Mouse (Mus musculus): ENCODE data around the gene Fmod. TPM values are rescaled to one million over a fixed set of nuclear protein-coding genes. Genes with fewer than 3 reads are reported as not detected.

The Fmod gene
- polyA plus RNA-seq, 1 experiment, result 13.7 TPM

DNA sequence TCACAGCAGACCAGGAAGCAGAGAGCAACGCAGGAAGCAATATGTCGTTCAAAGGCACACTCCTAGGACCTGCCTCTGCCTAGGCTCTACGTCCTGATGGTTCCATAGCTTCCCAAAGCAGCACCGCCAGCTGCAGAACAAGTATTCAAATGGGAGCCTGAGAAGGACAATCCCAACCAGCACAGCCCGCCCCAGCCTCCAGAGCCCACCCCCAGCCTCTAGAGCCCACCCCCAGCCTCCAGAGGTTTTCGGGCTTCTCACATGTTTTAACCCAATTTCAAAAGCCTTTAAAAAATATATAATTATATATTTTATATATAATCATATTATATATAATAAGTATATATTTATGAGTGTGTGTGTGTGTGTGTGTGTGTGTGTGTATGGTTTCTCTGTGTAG is 12.5 kb downstream of the Fmod start:
- no peaks in the 10 kb centered on the region for H3K4me1 ChIP-seq (ENCODE audit: control insufficient read depth, insufficient read depth, low read length)
- H3K27ac ChIP-seq (ENCODE audit: insufficient read depth, low read length), result no peak overlapping the region
- no peak overlapping the region for H3K4me3 ChIP-seq (ENCODE audit: insufficient read depth, low read length)
- TF ChIP-seq CTCF (IDR thresholded peaks at IDR 0.05; ENCODE audit: extremely low read depth, insufficient read depth, low read length), result no peak
- TF ChIP-seq POLR2A (IDR thresholded peaks at IDR 0.05; ENCODE audit: extremely low read depth, insufficient read depth, low read length), result no peak

- H3K4me3 ChIP-seq (ENCODE audit: insufficient read depth, low read length), result no peak overlapping the region
- no peak overlapping the region for H3K27ac ChIP-seq (ENCODE audit: insufficient read depth, low read length)
- no peaks in the 10 kb centered on the region for H3K4me1 ChIP-seq (ENCODE audit: control insufficient read depth, insufficient read depth, low read length)
- peak; percentile 95 for TF ChIP-seq CTCF (IDR thresholded peaks at IDR 0.05; ENCODE audit: extremely low read depth, insufficient read depth, low read length)
- TF ChIP-seq POLR2A (IDR thresholded peaks at IDR 0.05; ENCODE audit: extremely low read depth, insufficient read depth, low read length), result no peak
These were observed 16.2 kb downstream of the Fmod start for GRCm38 (mm10) chr1:134053207-134053606.

DNA sequence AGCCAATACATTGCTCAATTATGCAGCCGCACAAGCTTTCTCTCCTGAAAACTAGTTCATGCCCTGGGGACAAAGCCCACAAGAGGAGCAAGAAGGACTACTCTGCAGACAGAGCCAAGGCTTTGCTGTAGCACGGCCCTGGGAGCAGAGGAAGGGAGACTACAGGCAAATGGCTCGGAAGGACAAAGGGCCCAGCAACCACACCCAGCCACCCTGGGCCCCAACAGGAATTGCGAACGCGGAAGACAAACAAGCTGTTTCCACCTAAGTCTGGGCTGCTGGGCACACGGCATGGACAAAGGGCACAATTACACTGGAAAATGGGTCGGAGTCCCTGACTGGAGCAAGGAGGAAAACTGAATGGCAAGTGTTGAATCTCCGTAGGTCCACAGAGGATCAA is 18.0 kb downstream of the Fmod start:
- Histone ChIP-seq H3K27ac (ENCODE audit: insufficient read depth, low read length) (no peak overlapping the region), H3K4me3 (ENCODE audit: insufficient read depth, low read length) (no peak overlapping the region), H3K4me1 (ENCODE audit: control insufficient read depth, insufficient read depth, low read length) (no peaks in the 10 kb centered on the region; the same call in 1 of the 2 replicates)
- TF ChIP-seq POLR2A (IDR thresholded peaks at IDR 0.05; ENCODE audit: extremely low read depth, insufficient read depth, low read length) (no peak), CTCF (IDR thresholded peaks at IDR 0.05; ENCODE audit: extremely low read depth, insufficient read depth, low read length) (no peak)

DNA sequence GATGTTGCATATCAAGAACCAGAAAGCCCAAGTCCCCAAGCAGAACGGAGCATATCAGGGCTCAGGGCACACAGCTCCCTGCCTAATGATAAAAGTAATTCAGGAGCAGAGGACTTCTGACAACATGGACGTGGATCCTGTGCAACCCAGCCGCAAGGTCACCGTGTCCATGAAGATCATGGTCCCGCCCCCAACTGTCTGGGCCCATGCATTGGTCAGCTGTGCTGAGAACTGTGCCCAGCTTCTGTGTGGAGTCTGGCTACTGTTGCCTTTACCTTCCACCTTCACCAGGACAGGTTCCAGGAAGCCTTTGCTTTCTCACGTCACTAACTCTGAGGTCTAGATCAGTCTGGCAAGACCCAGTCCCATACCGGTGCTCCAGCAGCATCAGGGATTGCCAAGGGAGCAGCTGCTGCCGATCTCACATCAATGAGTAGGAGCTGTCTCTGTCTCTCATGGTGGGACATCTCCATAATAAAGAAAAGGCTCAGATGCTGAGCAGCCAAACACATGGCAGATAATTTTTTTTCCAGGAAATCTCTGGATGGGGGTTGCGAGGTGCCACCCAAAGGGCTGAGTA is 18.7 kb downstream of the Fmod start:
- Histone ChIP-seq H3K4me1 (ENCODE audit: control insufficient read depth, insufficient read depth, low read length) (peaks cover 2% of the 10 kb centered on the region; the same call in 1 of the 2 replicates), H3K4me3 (ENCODE audit: insufficient read depth, low read length) (no peak overlapping the region), H3K27ac (ENCODE audit: insufficient read depth, low read length) (no peak overlapping the region)
- TF ChIP-seq CTCF (IDR thresholded peaks at IDR 0.05; ENCODE audit: extremely low read depth, insufficient read depth, low read length) (no peak), POLR2A (IDR thresholded peaks at IDR 0.05; ENCODE audit: extremely low read depth, insufficient read depth, low read length) (no peak)

DNA sequence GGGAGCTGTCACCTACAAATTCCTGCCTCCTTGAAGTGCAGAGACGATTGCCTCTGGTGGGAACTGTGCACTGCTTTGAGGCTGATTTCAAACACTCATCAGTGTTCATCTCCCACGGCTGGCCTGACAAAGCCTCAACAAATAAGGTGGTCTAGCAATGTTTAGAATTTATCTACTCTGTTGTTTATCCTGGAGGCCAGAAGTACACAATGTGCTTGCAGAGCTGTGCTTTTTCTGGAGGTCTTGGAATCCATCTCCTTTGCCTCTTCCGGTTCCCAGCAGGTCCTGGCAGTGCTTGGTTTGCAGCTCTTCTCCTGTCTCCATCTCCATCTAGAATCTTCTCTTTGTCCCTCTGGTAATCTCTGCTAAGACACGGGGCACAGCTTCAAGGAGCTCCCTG is 19.2 kb downstream of the Fmod start:
- no peak overlapping the region for H3K4me3 ChIP-seq (ENCODE audit: insufficient read depth, low read length)
- H3K4me1 ChIP-seq (ENCODE audit: control insufficient read depth, insufficient read depth, low read length), result peaks cover 2% of the 10 kb centered on the region; the same call in 1 of the 2 replicates
- no peak overlapping the region for H3K27ac ChIP-seq (ENCODE audit: insufficient read depth, low read length)
- TF ChIP-seq POLR2A (IDR thresholded peaks at IDR 0.05; ENCODE audit: extremely low read depth, insufficient read depth, low read length) (no peak), CTCF (IDR thresholded peaks at IDR 0.05; ENCODE audit: extremely low read depth, insufficient read depth, low read length) (no peak)

- Histone ChIP-seq H3K4me3 (ENCODE audit: insufficient read depth, low read length) (no peak overlapping the region), H3K27ac (ENCODE audit: insufficient read depth, low read length) (no peak overlapping the region), H3K4me1 (ENCODE audit: control insufficient read depth, insufficient read depth, low read length) (peaks cover 6% of the 10 kb centered on the region)
- TF ChIP-seq CTCF (IDR thresholded peaks at IDR 0.05; ENCODE audit: extremely low read depth, insufficient read depth, low read length) (no peak), POLR2A (IDR thresholded peaks at IDR 0.05; ENCODE audit: extremely low read depth, insufficient read depth, low read length) (no peak)
These were observed 20.7 kb downstream of the Fmod start for GRCm38 (mm10) chr1:134057736-134058135.

DNA sequence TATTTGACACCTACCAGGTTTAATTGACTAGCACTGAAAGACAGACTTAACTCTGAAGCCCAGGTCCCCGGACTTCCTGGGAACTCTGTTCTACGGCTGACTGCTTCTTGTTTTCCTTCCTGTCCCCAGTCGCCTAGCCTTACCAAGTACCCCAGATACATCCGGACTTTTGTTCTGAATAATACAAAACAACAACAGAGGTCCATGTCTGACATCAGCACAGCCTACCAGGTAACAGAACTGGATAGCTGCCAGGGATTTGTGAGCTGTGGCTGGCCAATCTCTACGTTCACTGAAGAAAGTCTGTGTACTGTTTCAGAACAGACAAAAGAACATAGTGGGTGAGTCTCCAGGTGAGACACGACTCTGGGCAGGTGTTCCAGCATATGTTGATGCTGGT is 21.8 kb downstream of the Fmod start:
- Histone ChIP-seq H3K27ac (ENCODE audit: insufficient read depth, low read length) (no peak overlapping the region), H3K4me3 (ENCODE audit: insufficient read depth, low read length) (no peak overlapping the region), H3K4me1 (ENCODE audit: control insufficient read depth, insufficient read depth, low read length) (peaks cover 8% of the 10 kb centered on the region)
- TF ChIP-seq POLR2A (IDR thresholded peaks at IDR 0.05; ENCODE audit: extremely low read depth, insufficient read depth, low read length), result no peak
- TF ChIP-seq CTCF (IDR thresholded peaks at IDR 0.05; ENCODE audit: extremely low read depth, insufficient read depth, low read length), result no peak

GRCm38 (mm10) chr1:134059739-134060695 is 23.0 kb downstream of the Fmod start:
- no peak overlapping the region for H3K4me3 ChIP-seq (ENCODE audit: insufficient read depth, low read length)
- H3K4me1 ChIP-seq (ENCODE audit: control insufficient read depth, insufficient read depth, low read length), result peaks cover 8% of the 10 kb centered on the region
- peak; percentile 54 for TF ChIP-seq CTCF (IDR thresholded peaks at IDR 0.05; ENCODE audit: extremely low read depth, insufficient read depth, low read length)
- TF ChIP-seq POLR2A (IDR thresholded peaks at IDR 0.05; ENCODE audit: extremely low read depth, insufficient read depth, low read length), result no peak
- H3K27ac ChIP-seq (ENCODE audit: insufficient read depth, low read length), result peak overlapping the region; percentile 8

DNA sequence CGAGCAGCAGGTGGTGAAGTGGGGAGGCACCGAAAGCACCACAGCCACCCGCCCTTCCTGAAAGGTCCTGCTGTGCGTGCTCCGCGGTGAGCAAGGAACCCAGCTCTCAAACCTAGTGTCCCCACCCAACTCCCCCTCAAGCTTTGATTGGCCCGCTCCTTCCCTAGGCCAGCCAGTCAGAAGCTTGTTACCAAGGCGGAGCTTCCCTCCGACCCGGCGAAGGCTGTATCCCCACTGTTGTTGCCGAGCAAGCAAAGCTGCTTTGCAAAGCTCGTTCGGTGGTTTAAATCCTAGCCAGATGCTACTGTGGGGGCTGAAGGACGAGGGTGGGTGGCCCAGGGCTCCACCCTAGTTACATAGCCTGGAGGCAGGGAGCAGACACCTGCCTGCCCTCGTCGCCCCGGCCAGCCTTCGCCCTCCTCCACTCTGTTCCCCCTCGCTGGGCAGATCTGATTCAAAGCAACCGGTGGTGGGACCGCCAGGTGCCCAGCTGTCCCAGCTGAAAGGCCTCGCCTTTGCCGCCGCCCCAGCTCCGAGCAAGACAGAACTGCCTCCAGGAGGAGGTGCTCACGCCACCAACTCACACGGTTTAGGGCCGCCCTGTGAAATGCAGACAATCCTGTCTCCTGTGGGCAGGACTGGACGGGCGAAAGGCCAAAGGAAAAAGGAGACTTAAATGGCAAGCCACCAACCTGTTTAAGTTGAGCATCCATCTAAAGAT is 24.0 kb downstream of the Fmod start:
- Histone ChIP-seq H3K4me1 (ENCODE audit: control insufficient read depth, insufficient read depth, low read length) (peaks cover 8% of the 10 kb centered on the region), H3K4me3 (ENCODE audit: insufficient read depth, low read length) (peak overlapping the region; percentile 6), H3K27ac (ENCODE audit: insufficient read depth, low read length) (peak overlapping the region; percentile 83)
- no peak for TF ChIP-seq CTCF (IDR thresholded peaks at IDR 0.05; ENCODE audit: extremely low read depth, insufficient read depth, low read length)
- TF ChIP-seq POLR2A (IDR thresholded peaks at IDR 0.05; ENCODE audit: extremely low read depth, insufficient read depth, low read length), result peak; percentile 95

All from cortical plate, adult 2 months (tissue).